Mouse (Mus musculus): ENCODE results near the gene S1pr2. TPM values are rescaled to one million over a fixed set of nuclear protein-coding genes. Genes with fewer than 3 reads are reported as not detected.

The S1pr2 gene
- polyA plus RNA-seq, 2 experiments from 2014 or later, result 3.2 to 5.0 TPM

- no peak for ATAC-seq
Measured at GRCm38 (mm10) chr9:20966008-20966407, 10.6 kb downstream of the S1pr2 start.

GRCm38 (mm10) chr9:20965606-20966005 lies 11.0 kb downstream of the S1pr2 start:
- ATAC-seq, result no peak

GRCm38 (mm10) chr9:20961557-20961956 lies 15.0 kb downstream of the S1pr2 start:
- ATAC-seq, result peak; percentile 93

- no peak for ATAC-seq
Measured at GRCm38 (mm10) chr9:20959430-20959938, 17.1 kb downstream of the S1pr2 start, which contains the start of gene Dnmt1. Gene Dnmt1, minus strand, starts transcription at chr9:20959888.

GRCm38 (mm10) chr9:20956989-20957388 lies 19.6 kb downstream of the S1pr2 start:
- ATAC-seq, result no peak

- ATAC-seq, result peak; percentile 93
Measured at GRCm38 (mm10) chr9:20952520-20953227, 23.9 kb downstream of the S1pr2 start.

GRCm38 (mm10) chr9:20951966-20952519 lies 24.5 kb downstream of the S1pr2 start:
- ATAC-seq, result no peak

- no peak for ATAC-seq
Measured at GRCm38 (mm10) chr9:20951441-20951840, 25.1 kb downstream of the S1pr2 start.

GRCm38 (mm10) chr9:20950419-20950818 lies 26.2 kb downstream of the S1pr2 start:
- no peak for ATAC-seq

GRCm38 (mm10) chr9:20946066-20946880 lies 30.3 kb downstream of the S1pr2 start:
- no peak for ATAC-seq

- no peak for ATAC-seq
Measured at GRCm38 (mm10) chr9:20944697-20945370, 31.7 kb downstream of the S1pr2 start.

GRCm38 (mm10) chr9:20943911-20944310 lies 32.7 kb downstream of the S1pr2 start:
- no peak for ATAC-seq

- no peak for ATAC-seq
Measured at GRCm38 (mm10) chr9:20943396-20943795, 33.2 kb downstream of the S1pr2 start.

GRCm38 (mm10) chr9:20923258-20923657 lies 53.3 kb downstream of the S1pr2 start:
- ATAC-seq, result no peak

GRCm38 (mm10) chr9:20916160-20916559 lies 60.4 kb downstream of the S1pr2 start:
- ATAC-seq, result peak; percentile 43

Other genes with a start within 250 kb of the S1pr2 start
- gene Olfm2, start 230.4 kb downstream of the S1pr2 start, polyA plus RNA-seq (2017; shearing (Covaris generic)), result under 1 TPM in 1 of 2 experiments, not detected in 1; 0.25 TPM
- gene Col5a3, start 161.7 kb downstream of the S1pr2 start, polyA plus RNA-seq (2017; shearing (Covaris generic)), result not detected
- not detected for gene Rdh8, start 158.3 kb downstream of the S1pr2 start, polyA plus RNA-seq (2017; shearing (Covaris generic))
- 10 to 100 TPM; 12.4 to 14.6 TPM for gene A230050P20Rik, start 108.1 kb downstream of the S1pr2 start, polyA plus RNA-seq (2017; shearing (Covaris generic))
- 1 to 10 TPM in 1 of 2 experiments, under 1 TPM in 1; 0.76 to 1.5 TPM for gene Angptl6, start 97.1 kb downstream of the S1pr2 start, polyA plus RNA-seq (2017; shearing (Covaris generic))
- gene Ppan, start 88.6 kb downstream of the S1pr2 start, polyA plus RNA-seq (2017; shearing (Covaris generic)), result 10 to 100 TPM; 22.9 to 30.1 TPM
- 100 to 1,000 TPM; 190 to 235 TPM for gene Eif3g, start 78.2 kb downstream of the S1pr2 start, polyA plus RNA-seq (2017; shearing (Covaris generic))
- 10 to 100 TPM; 51.2 to 52.7 TPM for gene Dnmt1, start 16.9 kb downstream of the S1pr2 start, polyA plus RNA-seq (2017; shearing (Covaris generic))
- 100 to 1,000 TPM; 100 to 103 TPM for gene Mrpl4, start 26.0 kb upstream of the S1pr2 start, polyA plus RNA-seq (2017; shearing (Covaris generic))
- gene Icam1, start 39.2 kb upstream of the S1pr2 start, polyA plus RNA-seq (2017; shearing (Covaris generic)), result 10 to 100 TPM; 55.3 to 64.7 TPM
- 1 to 10 TPM; 2.9 to 3.8 TPM for gene Icam4, start 52.6 kb upstream of the S1pr2 start, polyA plus RNA-seq (2017; shearing (Covaris generic))
- not detected for gene Icam5, start 55.3 kb upstream of the S1pr2 start, polyA plus RNA-seq (2017; shearing (Covaris generic))
- under 1 TPM in 1 of 2 experiments, not detected in 1; 0.66 TPM for gene Zglp1, start 90.3 kb upstream of the S1pr2 start, polyA plus RNA-seq (2017; shearing (Covaris generic))
- gene Gm49373, start 96.3 kb upstream of the S1pr2 start, polyA plus RNA-seq (2017; shearing (Covaris generic)), result not detected
- 10 to 100 TPM; 14.3 to 17.2 TPM for gene Fdx1l, start 96.8 kb upstream of the S1pr2 start, polyA plus RNA-seq (2017; shearing (Covaris generic))
- 1 to 10 TPM in 1 of 2 experiments, under 1 TPM in 1; 0.67 to 3.2 TPM for gene Gm38431, start 115.2 kb upstream of the S1pr2 start, polyA plus RNA-seq (2017; shearing (Covaris generic))
- gene Raver1, start 115.2 kb upstream of the S1pr2 start, polyA plus RNA-seq (2017; shearing (Covaris generic)), result 10 to 100 TPM; 22.8 to 25.1 TPM
- 10 to 100 TPM; 30.0 to 60.9 TPM for gene Tyk2, start 154.5 kb upstream of the S1pr2 start, polyA plus RNA-seq (2017; shearing (Covaris generic))
- gene Cdc37, start 173.2 kb upstream of the S1pr2 start, polyA plus RNA-seq (2017; shearing (Covaris generic)), result 100 to 1,000 TPM; 102 to 129 TPM
- 1 to 10 TPM in 1 of 2 experiments, under 1 TPM in 1; 0.44 to 1.1 TPM for gene Pde4a, start 188.9 kb upstream of the S1pr2 start, polyA plus RNA-seq (2017; shearing (Covaris generic))